Mouse (Mus musculus): Measurements from ENCODE around the gene Cdc27.
"Not testable (repeated sequence)": the region's sequence is repeated elsewhere in the genome, so short reads cannot be mapped to it uniquely, and the experiment has no call there.

Cdc27 gene

DNA sequence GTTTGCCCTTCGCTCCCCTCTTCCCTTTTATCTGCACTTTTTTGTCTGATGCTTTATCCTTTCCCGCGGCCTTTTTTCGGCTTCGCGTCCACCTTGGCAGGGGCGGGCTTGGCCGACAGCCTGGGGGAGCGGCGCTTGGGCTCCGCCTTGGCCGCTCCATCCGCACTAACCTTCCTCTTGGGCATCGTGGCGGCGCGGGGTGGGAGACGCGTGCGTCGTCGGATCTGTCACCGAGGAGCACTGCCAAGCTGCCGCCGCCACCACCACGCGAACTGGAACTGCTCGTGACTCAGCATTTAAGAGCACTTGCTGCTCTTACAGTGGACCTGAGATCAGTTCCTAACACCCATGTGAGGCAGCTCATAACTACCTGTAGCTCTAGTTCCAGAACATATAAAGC is 21.0 kb upstream of the Cdc27 start:
- peak; percentile 71 to 87 for DNase-seq (ENCODE audit: inconsistent age in 2 of 2, low spot score in 1 of 2)

DNA sequence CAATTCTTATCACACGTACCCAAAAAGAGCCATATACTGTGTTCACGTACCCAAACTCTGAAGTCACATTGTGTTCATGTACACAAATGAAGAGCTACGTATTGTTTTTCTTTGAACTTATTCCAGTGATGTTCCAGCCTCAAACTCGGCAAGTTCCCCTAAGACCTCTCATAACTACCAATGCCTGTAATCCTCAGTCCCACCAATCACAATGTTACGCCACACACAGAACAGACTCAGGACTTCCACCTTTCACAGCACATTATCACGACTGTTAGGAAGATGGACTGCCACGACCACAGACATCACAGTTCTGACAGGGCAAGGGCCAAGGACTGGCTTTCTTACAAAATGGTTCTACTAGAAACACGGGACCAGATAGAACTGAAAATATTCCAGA is 20.1 kb upstream of the Cdc27 start:
- not testable (repeated sequence) for DNase-seq (ENCODE audit: inconsistent age in 2 of 2, low spot score in 1 of 2)

DNA sequence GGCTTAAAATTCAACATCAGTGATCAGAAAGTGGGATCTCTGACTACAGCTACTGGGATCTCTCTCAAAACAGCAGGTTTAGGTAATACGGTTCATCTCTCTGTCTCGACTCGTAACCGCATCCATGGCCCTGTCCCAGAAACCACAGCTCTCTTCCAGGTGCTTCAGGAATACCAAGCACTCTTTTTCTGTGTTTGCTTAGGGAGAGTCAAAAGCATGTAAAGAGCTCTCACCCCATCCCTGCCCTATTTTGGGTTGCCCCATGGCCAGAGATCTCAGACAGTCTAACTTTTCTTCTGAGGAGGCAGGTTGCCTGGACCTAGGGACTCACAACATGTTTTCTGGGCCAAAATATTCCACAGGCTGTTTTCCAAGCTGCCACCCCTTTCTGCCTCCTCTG is 17.9 kb upstream of the Cdc27 start:
- no peak for DNase-seq (ENCODE audit: inconsistent age in 2 of 2, low spot score in 1 of 2)

- no peak for DNase-seq (ENCODE audit: inconsistent age in 2 of 2, low spot score in 1 of 2)
These were observed 17.3 kb upstream of the Cdc27 start for GRCm38 (mm10) chr11:104567736-104568135.

GRCm38 (mm10) chr11:104566796-104567195 is 16.4 kb upstream of the Cdc27 start:
- no peak for DNase-seq (ENCODE audit: inconsistent age in 2 of 2, low spot score in 1 of 2)

DNA sequence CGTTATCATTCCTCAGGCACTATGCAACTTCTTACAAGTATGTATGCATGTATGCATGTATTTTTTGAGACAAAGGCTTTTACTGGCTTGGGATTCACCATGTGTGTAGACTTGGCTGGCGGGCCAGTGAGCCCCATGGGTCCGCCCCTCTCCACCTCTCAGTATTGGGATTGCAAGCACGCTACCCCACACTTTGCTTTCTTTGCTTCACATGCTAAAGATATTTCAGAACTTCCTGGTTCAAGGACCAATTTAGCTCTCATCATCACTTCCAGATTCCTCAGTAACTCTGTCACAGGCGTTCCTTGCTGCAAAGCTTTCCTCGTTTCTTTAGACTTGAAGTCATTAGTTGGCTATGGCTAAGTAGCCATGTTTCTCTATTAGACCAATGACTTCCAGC is 15.7 kb upstream of the Cdc27 start:
- DNase-seq (ENCODE audit: inconsistent age in 2 of 2, low spot score in 1 of 2), result no peak

GRCm38 (mm10) chr11:104565172-104565571 is 14.8 kb upstream of the Cdc27 start:
- DNase-seq (ENCODE audit: inconsistent age in 2 of 2, low spot score in 1 of 2), result peak in 1 of 2 experiments; percentile 60

DNA sequence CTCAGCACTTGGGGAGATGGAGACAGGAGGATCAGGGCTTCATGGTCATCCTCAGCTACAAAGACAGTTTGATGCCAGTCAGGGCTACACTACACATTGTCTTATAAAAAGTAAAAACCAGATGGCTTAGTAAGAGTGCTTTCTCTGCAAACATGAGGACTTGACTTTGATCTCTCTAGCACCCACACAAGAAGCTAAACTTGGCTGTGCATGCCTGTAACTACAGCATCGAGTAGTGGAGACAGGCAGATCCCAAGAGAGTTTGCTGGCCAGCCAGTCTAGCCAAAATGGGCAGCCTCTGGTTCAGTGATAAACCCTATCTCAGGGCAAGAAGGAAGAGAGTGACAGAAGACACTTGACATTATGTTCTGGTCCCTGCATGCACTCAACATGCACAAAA is 13.1 kb upstream of the Cdc27 start:
- DNase-seq (ENCODE audit: inconsistent age in 2 of 2, low spot score in 1 of 2), result no peak

GRCm38 (mm10) chr11:104560971-104561370 is 10.6 kb upstream of the Cdc27 start:
- peak in 1 of 2 experiments; percentile 54 for DNase-seq (ENCODE audit: inconsistent age in 2 of 2, low spot score in 1 of 2)

GRCm38 (mm10) chr11:104558651-104559403 is 8.4 kb upstream of the Cdc27 start:
- peak in 1 of 2 experiments; percentile 56 for DNase-seq (ENCODE audit: inconsistent age in 2 of 2, low spot score in 1 of 2)

DNA sequence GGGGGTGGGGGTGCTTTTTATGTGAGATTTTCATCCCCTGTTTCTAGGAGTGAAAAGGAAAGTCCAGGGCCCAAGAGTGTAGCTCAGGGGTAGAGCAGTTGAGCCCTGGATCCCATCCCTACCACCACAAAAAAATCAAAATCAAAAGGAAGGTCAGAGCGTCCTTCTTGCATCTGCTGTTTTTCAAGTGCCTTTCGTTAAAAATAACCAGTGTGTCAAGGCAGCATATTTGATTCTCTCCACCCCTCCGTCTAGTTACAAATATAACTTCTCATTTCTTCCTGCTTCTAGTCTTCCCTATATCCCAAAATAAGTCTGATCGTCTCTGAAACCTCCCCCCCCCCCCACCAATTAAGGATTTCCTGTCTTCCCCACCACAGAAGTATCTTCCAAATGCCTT is 7.6 kb upstream of the Cdc27 start:
- peak in 1 of 2 experiments; percentile 61 for DNase-seq (ENCODE audit: inconsistent age in 2 of 2, low spot score in 1 of 2)

- peak in 1 of 2 experiments; percentile 46 for DNase-seq (ENCODE audit: inconsistent age in 2 of 2, low spot score in 1 of 2)
These were observed 698 bp downstream of the Cdc27 start for GRCm38 (mm10) chr11:104549438-104550405.

GRCm38 (mm10) chr11:104547502-104547901 is 2.9 kb downstream of the Cdc27 start:
- DNase-seq (ENCODE audit: inconsistent age in 2 of 2, low spot score in 1 of 2), result no peak

DNA sequence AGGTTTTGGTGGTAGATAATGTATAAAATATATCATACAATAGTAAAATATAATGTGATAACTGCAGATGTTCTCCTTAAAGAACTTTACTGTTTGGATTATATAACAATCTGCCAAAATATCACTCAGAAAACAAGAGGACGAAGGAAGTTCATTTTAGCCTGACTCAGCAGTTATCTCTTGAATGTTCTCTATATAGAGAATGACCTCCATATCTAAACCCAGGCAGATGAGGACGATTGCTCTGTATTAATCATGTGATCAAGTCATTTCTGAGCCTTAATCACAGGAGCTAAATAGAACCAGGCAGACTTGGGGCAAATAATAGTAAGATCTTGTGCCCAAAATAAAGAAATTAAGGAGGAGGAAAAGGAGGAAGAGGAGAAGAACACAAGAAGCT is 5.9 kb downstream of the Cdc27 start:
- no peak for DNase-seq (ENCODE audit: inconsistent age in 2 of 2, low spot score in 1 of 2)

DNA sequence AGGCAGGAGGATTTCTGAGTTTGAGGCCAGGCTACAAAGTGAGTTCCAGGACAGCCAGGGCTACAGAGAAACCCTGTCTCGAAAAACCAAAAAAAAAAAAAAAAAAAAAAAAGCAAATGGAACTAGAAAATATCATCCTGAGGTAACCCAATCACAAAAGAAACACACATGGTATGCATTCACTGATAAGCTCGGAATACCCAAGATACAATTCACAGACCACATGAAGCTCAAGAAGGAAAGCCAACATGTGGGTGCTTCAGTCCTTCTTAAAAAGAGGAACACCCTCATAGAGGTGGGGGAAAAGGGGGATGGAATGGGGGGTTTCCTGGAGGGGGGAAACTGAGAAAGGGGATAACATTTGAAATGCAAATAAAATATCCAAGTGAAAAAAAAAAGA is 7.1 kb downstream of the Cdc27 start:
- not testable (repeated sequence) for DNase-seq (ENCODE audit: inconsistent age in 2 of 2, low spot score in 1 of 2)

DNA sequence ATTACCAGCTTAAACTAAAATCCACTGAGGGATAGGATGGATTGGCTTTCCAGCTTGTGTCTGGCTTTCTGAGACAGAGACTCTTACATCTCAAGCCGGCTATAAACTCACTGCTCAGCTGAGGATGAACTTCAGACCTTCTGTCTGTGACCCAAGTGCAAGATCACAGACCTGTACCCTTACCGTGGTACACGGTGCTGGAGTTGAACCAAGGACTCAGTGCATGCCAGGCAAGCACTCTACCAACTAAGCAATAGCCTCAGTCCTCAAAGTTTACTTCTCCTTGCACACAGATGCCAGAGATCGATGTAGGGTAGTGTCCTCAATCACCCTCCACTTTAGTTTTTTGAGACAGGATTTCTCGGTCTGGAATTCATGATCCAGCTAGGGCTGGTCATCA is 10.6 kb downstream of the Cdc27 start:
- no peak for DNase-seq (ENCODE audit: inconsistent age in 2 of 2, low spot score in 1 of 2)

- DNase-seq (ENCODE audit: inconsistent age in 2 of 2, low spot score in 1 of 2), result no peak
These were observed 12.4 kb downstream of the Cdc27 start for GRCm38 (mm10) chr11:104537945-104538555.

DNA sequence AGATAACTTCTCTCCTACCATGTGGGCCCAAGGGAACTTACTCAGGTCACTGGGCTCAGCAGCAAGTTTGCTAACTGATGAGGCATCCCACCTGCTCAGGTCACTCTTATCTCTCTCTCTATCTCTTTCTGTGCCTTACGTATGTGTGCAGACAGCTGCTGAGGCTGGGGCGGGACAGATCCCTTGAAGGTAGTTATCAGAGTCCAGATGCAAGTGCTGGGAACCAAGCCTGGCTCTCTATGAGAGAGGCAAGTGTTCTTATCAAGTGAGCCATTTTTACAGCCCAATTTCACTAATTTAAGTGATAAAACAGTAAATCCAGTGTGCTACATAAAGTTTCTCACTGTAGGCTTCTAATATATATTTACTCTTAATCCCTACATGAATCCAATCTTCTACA is 13.6 kb downstream of the Cdc27 start:
- DNase-seq (ENCODE audit: inconsistent age in 2 of 2, low spot score in 1 of 2), result no peak

- DNase-seq (ENCODE audit: inconsistent age in 2 of 2, low spot score in 1 of 2), result no peak
These were observed 24.5 kb downstream of the Cdc27 start for GRCm38 (mm10) chr11:104525935-104526334.

GRCm38 (mm10) chr11:104512436-104512835 is 38.0 kb downstream of the Cdc27 start:
- peak; percentile 46 to 79 for DNase-seq (ENCODE audit: inconsistent age in 2 of 2, low spot score in 1 of 2)

DNA sequence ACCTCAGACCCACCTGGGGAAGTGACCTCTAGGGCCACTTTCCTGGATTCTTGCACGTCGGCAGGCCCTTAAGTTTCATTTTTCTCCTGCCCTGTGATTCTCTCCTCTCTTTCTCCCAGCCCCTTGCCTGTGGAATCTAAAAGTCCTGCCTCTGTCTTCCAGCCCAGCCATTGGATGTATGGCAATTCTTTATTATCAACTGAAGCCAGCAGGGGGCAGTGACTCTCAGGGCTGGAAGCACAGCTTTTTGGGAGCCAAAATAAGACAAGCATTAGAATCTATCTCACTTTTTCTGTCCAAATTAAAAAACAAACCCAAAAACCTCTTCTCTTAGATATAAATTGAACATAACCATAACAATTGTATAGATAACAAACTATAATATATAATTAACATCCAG is 39.8 kb downstream of the Cdc27 start:
- DNase-seq (ENCODE audit: inconsistent age in 2 of 2, low spot score in 1 of 2), result peak in 1 of 2 experiments; percentile 57
